Mouse (Mus musculus) ES-E14 (cell line): ENCODE data around the gene Grip1. TPM values are rescaled to one million over a fixed set of nuclear protein-coding genes. Genes with fewer than 3 reads are reported as not detected.
A peak's percentile ranks its signal among the peaks of the same experiment; 100 is the strongest.

Experiments
- DNase-seq: peaks from one replicate; pipeline ENCODE4 v3.0.0-alpha.2; 2013; ENCODE audit warnings: low read depth, low spot score
- H3K27ac ChIP-seq: 2 replicates; pipeline ENCODE4 v1.5.1; 2012; ENCODE audit warnings: low read depth, mild to moderate bottlenecking, low read length, moderate library complexity, mixed read lengths; ENCODE audit not compliant: poor library complexity, insufficient read depth, severe bottlenecking
- H3K36me3 ChIP-seq: 2 replicates; pipeline ENCODE4 v1.6.1; 2012; ENCODE audit warnings: mild to moderate bottlenecking, low read length, moderate library complexity, mixed read lengths; ENCODE audit not compliant: control insufficient read depth, poor library complexity, insufficient read depth, severe bottlenecking
- H3K4me1 ChIP-seq, 2 experiments: fragments of 150-350 bp in 1 of 2; sonication (generic) in 1 of 2; 2 replicates each; pipeline ENCODE4 v1.6.1; 2012; ENCODE audit warnings: low read length in 2 of 2, mild to moderate bottlenecking in 1 of 2, mixed read lengths in 1 of 2; ENCODE audit not compliant: control insufficient read depth in 2 of 2, insufficient read depth in 2 of 2, poor library complexity in 1 of 2
- H3K4me3 ChIP-seq, 2 experiments: fragments of 150-350 bp in 1 of 2; sonication (generic) in 1 of 2; 2 replicates each; pipeline ENCODE4 v1.5.1; 2012; ENCODE audit warnings: low read length in 2 of 2, low read depth in 1 of 2, mild to moderate bottlenecking in 1 of 2, mixed read lengths in 1 of 2; ENCODE audit not compliant: insufficient read depth in 1 of 2, poor library complexity in 1 of 2, severe bottlenecking in 1 of 2
- H3K9ac ChIP-seq: 2 replicates; pipeline ENCODE4 v1.6.1; 2012; ENCODE audit warnings: low read depth, mild to moderate bottlenecking, low read length, mixed read lengths; ENCODE audit not compliant: poor library complexity, insufficient read depth, severe bottlenecking
- H3K9me3 ChIP-seq: fragments of 150-350 bp; sonication (generic); 2 replicates; pipeline ENCODE4 v1.6.1; 2012; ENCODE audit warnings: low read depth, mild to moderate bottlenecking, low read length; ENCODE audit not compliant: control insufficient read depth, insufficient read depth
- CHD2 ChIP-seq: IDR thresholded peaks from 2 replicates; pipeline ENCODE4 v1.6.1; 2014; ENCODE audit warnings: mild to moderate bottlenecking, low read depth, low read length, inconsistent platforms
- HCFC1 ChIP-seq: IDR thresholded peaks from 2 replicates; pipeline ENCODE4 v1.6.1; 2012; ENCODE audit warnings: low read length, inconsistent platforms, borderline replicate concordance; ENCODE audit not compliant: insufficient read depth
- MAFK ChIP-seq: IDR thresholded peaks from 2 replicates; pipeline ENCODE4 v1.6.1; 2014; ENCODE audit warnings: mild to moderate bottlenecking, low read depth, low read length, inconsistent platforms; ENCODE audit not compliant: insufficient read depth
- ZC3H11A ChIP-seq: IDR thresholded peaks from 2 replicates; pipeline ENCODE4 v1.6.1; 2012; ENCODE audit warnings: low read depth, mild to moderate bottlenecking, inconsistent platforms, low read length, borderline replicate concordance
- ZNF384 ChIP-seq: IDR thresholded peaks from 2 replicates; pipeline ENCODE4 v1.6.1; 2012; ENCODE audit warnings: low read depth, low read length, inconsistent platforms
- in situ Hi-C, 2 experiments: fragments of 600-800 bp; cut with MboI; formaldehyde crosslinking; loops; one replicate each; pipeline ENCODE4 v1.15.1; 2025; ENCODE audit warnings: low sequenced_read_pairs in 2 of 2, inconsistent platforms in 1 of 2; ENCODE audit not compliant: unreplicated experiment in 2 of 2
- total RNA-seq: library from RNA; depleted of rRNA; stranded (reverse); fragments of 300-350 nt; gene quantifications from 2 replicates; pipeline ENCODE4 v1.2.3, GENCODE M21; 2012

Grip1 gene
- total RNA-seq, 1 experiment, result 4.2 TPM

DNA sequence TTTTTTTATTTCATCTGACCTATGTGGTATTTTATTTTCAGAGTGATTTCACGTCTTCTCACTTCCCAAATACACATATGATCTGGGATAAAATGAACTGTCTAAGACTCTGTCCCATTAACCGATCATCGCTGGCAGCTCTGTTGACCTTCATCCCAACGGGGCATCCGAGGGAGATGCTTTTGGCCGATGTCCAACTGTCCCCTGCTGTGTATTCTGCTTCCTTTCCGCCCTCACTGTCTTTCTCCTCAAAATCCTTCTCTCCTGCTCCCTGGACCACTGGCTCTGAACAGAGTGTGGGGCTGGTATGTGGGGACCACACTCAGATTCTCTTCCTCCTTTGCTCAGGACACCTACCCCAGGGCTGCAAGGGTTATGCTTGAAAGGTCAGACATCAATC, 370.1 kb downstream of the Grip1 start:
- Histone ChIP-seq H3K9me3 (no peaks in the 10 kb centered on the region), H3K36me3 (no peaks in the 10 kb centered on the region), H3K27ac (no peak overlapping the region), H3K4me3 (no peak overlapping the region), H3K4me1 (no peaks in the 10 kb centered on the region), H3K9ac (no peak overlapping the region)
- in situ Hi-C loops, result no loop called here
- no peak for TF ChIP-seq MAFK
- TF ChIP-seq CHD2, result no peak
- TF ChIP-seq ZC3H11A, result no peak
- no peak for TF ChIP-seq HCFC1
- TF ChIP-seq ZNF384, result no peak
- DNase-seq, result no peak

DNA sequence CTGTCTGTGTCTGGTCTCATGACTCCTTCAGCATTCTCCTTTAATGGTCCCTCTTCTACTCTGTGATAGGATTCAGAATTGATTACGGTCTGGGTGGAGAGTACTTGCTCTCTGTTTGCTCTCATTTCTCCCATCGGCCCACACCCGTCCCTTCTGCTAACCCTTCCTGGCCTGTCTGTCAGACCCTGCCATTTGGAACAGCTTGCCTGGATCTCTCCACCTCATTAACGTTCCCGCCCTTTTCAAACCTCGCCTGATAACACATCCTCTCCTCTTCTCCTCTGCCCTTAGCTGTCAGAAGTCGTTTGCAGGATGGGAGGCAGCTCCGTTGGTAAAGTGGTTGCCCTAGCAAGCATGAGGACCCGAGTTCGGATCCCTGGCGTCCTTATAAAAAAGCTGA, 370.9 kb downstream of the Grip1 start:
- no peak overlapping the region for H3K9ac ChIP-seq
- H3K36me3 ChIP-seq, result no peaks in the 10 kb centered on the region
- in situ Hi-C loops, result no loop called here
- DNase-seq, result no peak
- TF ChIP-seq ZNF384 (no peak), MAFK (no peak), HCFC1 (no peak), ZC3H11A (no peak), CHD2 (no peak)
- no peaks in the 10 kb centered on the region for H3K4me1 ChIP-seq
- no peak overlapping the region for H3K27ac ChIP-seq
- no peaks in the 10 kb centered on the region for H3K9me3 ChIP-seq
- H3K4me3 ChIP-seq, result no peak overlapping the region

- peak; percentile 73 for DNase-seq
- Histone ChIP-seq H3K36me3 (no peaks in the 10 kb centered on the region), H3K9me3 (no peaks in the 10 kb centered on the region), H3K27ac (no peak overlapping the region; the same call in 1 of the 2 replicates), H3K9ac (no peak overlapping the region), H3K4me3 (no peak overlapping the region), H3K4me1 (peaks cover 0 to 7% of the 10 kb centered on the region in 2 experiments; a peak in 2 of 4 replicates)
- no peak for TF ChIP-seq ZNF384
- no peak for TF ChIP-seq MAFK
- no peak for TF ChIP-seq CHD2
- no peak for TF ChIP-seq HCFC1
- TF ChIP-seq ZC3H11A, result no peak
- in situ Hi-C loops, result no loop called here
These were observed 376.8 kb downstream of the Grip1 start for GRCm38 (mm10) chr10:119830388-119830956.

- TF ChIP-seq HCFC1, result no peak
- no peak for TF ChIP-seq MAFK
- TF ChIP-seq ZC3H11A, result no peak
- no peak for TF ChIP-seq CHD2
- no peak for TF ChIP-seq ZNF384
- peaks cover 0 to 7% of the 10 kb centered on the region in 2 experiments; a peak in 2 of 4 replicates for H3K4me1 ChIP-seq
- no peak overlapping the region; the same call in 1 of the 2 replicates for H3K27ac ChIP-seq
- H3K36me3 ChIP-seq, result no peaks in the 10 kb centered on the region
- H3K4me3 ChIP-seq, result no peak overlapping the region
- H3K9ac ChIP-seq, result no peak overlapping the region
- DNase-seq, result no peak
- H3K9me3 ChIP-seq, result no peaks in the 10 kb centered on the region
- in situ Hi-C loops, result no loop called here
These were observed 377.5 kb downstream of the Grip1 start for GRCm38 (mm10) chr10:119831086-119831485.

GRCm38 (mm10) chr10:119833334-119833733, 379.7 kb downstream of the Grip1 start:
- TF ChIP-seq CHD2 (no peak), MAFK (no peak), ZC3H11A (no peak), HCFC1 (no peak), ZNF384 (no peak)
- Histone ChIP-seq H3K27ac (no peak overlapping the region), H3K36me3 (no peaks in the 10 kb centered on the region), H3K9ac (no peak overlapping the region), H3K4me1 (peaks cover 3 to 7% of the 10 kb centered on the region in 2 experiments; a peak in 3 of 4 replicates), H3K9me3 (no peaks in the 10 kb centered on the region), H3K4me3 (no peak overlapping the region)
- in situ Hi-C loops, result no loop called here
- no peak for DNase-seq
